Mouse (Mus musculus): ENCODE measurements around the gene Arl3. TPM values are rescaled to one million over a fixed set of nuclear protein-coding genes. Genes with fewer than 3 reads are reported as not detected.

Arl3 gene
- polyA plus RNA-seq, 1 experiment, result 1.5 TPM

GRCm38 (mm10) chr19:46616378-46616777 lies 43.4 kb upstream of the Arl3 start:
- H3K9me3 ChIP-seq (ENCODE audit: control insufficient read depth, low read length), result no peaks in the 10 kb centered on the region
- H3K27me3 ChIP-seq (ENCODE audit: control insufficient read depth), result no peaks in the 10 kb centered on the region
- no peak overlapping the region for H3K4me3 ChIP-seq (replicated peaks)
- TF ChIP-seq GATA1 (IDR thresholded peaks at IDR 0.05; ENCODE audit: low read length) (no peak), TAL1 (IDR thresholded peaks at IDR 0.05; ENCODE audit: low read length) (no peak)
- peaks cover 38% of the 10 kb centered on the region for H3K36me3 ChIP-seq (ENCODE audit: control insufficient read depth)
- peaks cover 19% of the 10 kb centered on the region for H3K4me1 ChIP-seq (ENCODE audit: control insufficient read depth)

GRCm38 (mm10) chr19:46608158-46608557 lies 35.2 kb upstream of the Arl3 start:
- TF ChIP-seq GATA1 (IDR thresholded peaks at IDR 0.05; ENCODE audit: low read length), result no peak
- no peak for TF ChIP-seq TAL1 (IDR thresholded peaks at IDR 0.05; ENCODE audit: low read length)
- Histone ChIP-seq H3K4me1 (ENCODE audit: control insufficient read depth) (peaks cover 5% of the 10 kb centered on the region), H3K27me3 (ENCODE audit: control insufficient read depth) (no peaks in the 10 kb centered on the region), H3K4me3 (replicated peaks) (no peak overlapping the region), H3K36me3 (ENCODE audit: control insufficient read depth) (peaks cover 54% of the 10 kb centered on the region), H3K9me3 (ENCODE audit: control insufficient read depth, low read length) (no peaks in the 10 kb centered on the region)

GRCm38 (mm10) chr19:46607424-46607823 lies 34.4 kb upstream of the Arl3 start:
- no peaks in the 10 kb centered on the region for H3K9me3 ChIP-seq (ENCODE audit: control insufficient read depth, low read length)
- TF ChIP-seq TAL1 (IDR thresholded peaks at IDR 0.05; ENCODE audit: low read length) (no peak), GATA1 (IDR thresholded peaks at IDR 0.05; ENCODE audit: low read length) (no peak)
- H3K4me3 ChIP-seq (replicated peaks), result no peak overlapping the region
- peaks cover 48% of the 10 kb centered on the region for H3K36me3 ChIP-seq (ENCODE audit: control insufficient read depth)
- H3K27me3 ChIP-seq (ENCODE audit: control insufficient read depth), result no peaks in the 10 kb centered on the region
- H3K4me1 ChIP-seq (ENCODE audit: control insufficient read depth), result peaks cover 8% of the 10 kb centered on the region

DNA sequence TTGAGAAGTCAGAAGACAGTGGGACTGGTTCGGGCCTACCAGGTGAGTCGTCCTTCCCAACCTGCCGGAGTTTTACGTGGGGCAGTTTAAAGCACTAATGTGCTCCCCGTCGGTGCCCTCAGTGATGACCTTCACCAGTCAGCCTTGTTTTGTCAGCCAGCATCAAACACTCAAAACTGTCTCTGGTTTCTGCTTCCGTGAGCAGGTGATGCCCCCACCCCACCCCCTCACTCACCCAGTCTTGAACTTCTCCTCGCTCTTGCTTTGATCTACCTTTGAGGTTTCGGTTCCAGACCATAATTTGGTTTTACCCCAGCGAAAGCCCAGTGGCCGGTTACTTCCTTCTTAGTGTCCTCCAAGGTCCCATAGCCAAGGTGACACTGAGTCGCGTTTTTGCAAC lies 33.7 kb upstream of the Arl3 start:
- Histone ChIP-seq H3K27me3 (ENCODE audit: control insufficient read depth) (no peaks in the 10 kb centered on the region), H3K4me1 (ENCODE audit: control insufficient read depth) (peaks cover 8% of the 10 kb centered on the region), H3K4me3 (replicated peaks) (no peak overlapping the region), H3K9me3 (ENCODE audit: control insufficient read depth, low read length) (no peaks in the 10 kb centered on the region), H3K36me3 (ENCODE audit: control insufficient read depth) (peaks cover 48% of the 10 kb centered on the region)
- no peak for TF ChIP-seq TAL1 (IDR thresholded peaks at IDR 0.05; ENCODE audit: low read length)
- TF ChIP-seq GATA1 (IDR thresholded peaks at IDR 0.05; ENCODE audit: low read length), result no peak

- TF ChIP-seq TAL1 (IDR thresholded peaks at IDR 0.05; ENCODE audit: low read length), result no peak
- no peak overlapping the region for H3K4me3 ChIP-seq (replicated peaks)
- H3K36me3 ChIP-seq (ENCODE audit: control insufficient read depth), result peaks cover 23% of the 10 kb centered on the region
- H3K9me3 ChIP-seq (ENCODE audit: control insufficient read depth, low read length), result no peaks in the 10 kb centered on the region
- H3K27me3 ChIP-seq (ENCODE audit: control insufficient read depth), result no peaks in the 10 kb centered on the region
- peaks cover 42% of the 10 kb centered on the region for H3K4me1 ChIP-seq (ENCODE audit: control insufficient read depth)
Observed at GRCm38 (mm10) chr19:46602406-46602805, 29.4 kb upstream of the Arl3 start.

DNA sequence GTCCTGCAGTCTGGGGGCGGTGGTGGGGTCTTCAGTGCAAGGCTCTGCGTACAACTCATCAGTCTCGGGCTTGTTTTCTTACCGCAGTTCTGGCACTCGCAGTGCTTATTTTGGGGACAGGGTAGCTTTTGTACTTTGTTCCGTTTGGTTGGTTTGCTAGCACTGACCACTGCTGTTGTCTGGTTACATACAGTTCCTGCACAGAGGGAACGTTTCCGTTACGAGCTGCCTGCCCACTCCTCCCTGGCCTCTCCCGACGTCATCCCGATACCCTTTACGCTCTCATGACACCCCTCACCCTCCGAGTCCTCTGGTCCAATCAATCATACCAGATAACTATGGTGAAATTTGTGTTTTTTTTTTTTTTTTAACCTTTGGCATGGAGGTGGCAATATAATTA lies 28.5 kb upstream of the Arl3 start:
- TF ChIP-seq TAL1 (IDR thresholded peaks at IDR 0.05; ENCODE audit: low read length), result no peak
- TF ChIP-seq GATA1 (IDR thresholded peaks at IDR 0.05; ENCODE audit: low read length), result no peak
- peaks cover 14% of the 10 kb centered on the region for H3K36me3 ChIP-seq (ENCODE audit: control insufficient read depth)
- H3K4me3 ChIP-seq (replicated peaks), result no peak overlapping the region
- peaks cover 40% of the 10 kb centered on the region for H3K4me1 ChIP-seq (ENCODE audit: control insufficient read depth)
- H3K27me3 ChIP-seq (ENCODE audit: control insufficient read depth), result no peaks in the 10 kb centered on the region
- H3K9me3 ChIP-seq (ENCODE audit: control insufficient read depth, low read length), result no peaks in the 10 kb centered on the region

DNA sequence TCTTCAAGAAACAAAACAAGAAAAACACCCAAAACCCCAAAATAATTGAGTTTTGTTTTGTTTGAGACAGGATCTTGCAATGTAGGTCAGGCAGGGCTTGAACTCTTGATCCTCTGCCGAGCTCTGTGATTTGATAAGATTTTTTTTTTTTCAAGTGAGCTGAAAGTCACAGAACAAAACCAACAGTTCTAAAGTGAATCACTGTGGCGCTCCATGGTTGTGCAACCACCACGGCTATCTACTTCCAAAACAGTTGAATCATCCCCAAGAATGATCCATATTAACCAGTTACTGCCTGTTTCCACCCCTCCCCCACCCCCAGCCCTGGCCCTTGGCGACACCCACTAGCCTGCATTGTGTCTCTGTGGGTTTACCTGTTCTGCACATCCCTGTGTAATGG lies 27.4 kb upstream of the Arl3 start:
- no peaks in the 10 kb centered on the region for H3K27me3 ChIP-seq (ENCODE audit: control insufficient read depth)
- H3K4me1 ChIP-seq (ENCODE audit: control insufficient read depth), result peaks cover 40% of the 10 kb centered on the region
- H3K36me3 ChIP-seq (ENCODE audit: control insufficient read depth), result peaks cover 9% of the 10 kb centered on the region
- peak overlapping the region; percentile 95 for H3K4me3 ChIP-seq (replicated peaks)
- TF ChIP-seq TAL1 (IDR thresholded peaks at IDR 0.05; ENCODE audit: low read length) (no peak), GATA1 (IDR thresholded peaks at IDR 0.05; ENCODE audit: low read length) (no peak)
- H3K9me3 ChIP-seq (ENCODE audit: control insufficient read depth, low read length), result no peaks in the 10 kb centered on the region

DNA sequence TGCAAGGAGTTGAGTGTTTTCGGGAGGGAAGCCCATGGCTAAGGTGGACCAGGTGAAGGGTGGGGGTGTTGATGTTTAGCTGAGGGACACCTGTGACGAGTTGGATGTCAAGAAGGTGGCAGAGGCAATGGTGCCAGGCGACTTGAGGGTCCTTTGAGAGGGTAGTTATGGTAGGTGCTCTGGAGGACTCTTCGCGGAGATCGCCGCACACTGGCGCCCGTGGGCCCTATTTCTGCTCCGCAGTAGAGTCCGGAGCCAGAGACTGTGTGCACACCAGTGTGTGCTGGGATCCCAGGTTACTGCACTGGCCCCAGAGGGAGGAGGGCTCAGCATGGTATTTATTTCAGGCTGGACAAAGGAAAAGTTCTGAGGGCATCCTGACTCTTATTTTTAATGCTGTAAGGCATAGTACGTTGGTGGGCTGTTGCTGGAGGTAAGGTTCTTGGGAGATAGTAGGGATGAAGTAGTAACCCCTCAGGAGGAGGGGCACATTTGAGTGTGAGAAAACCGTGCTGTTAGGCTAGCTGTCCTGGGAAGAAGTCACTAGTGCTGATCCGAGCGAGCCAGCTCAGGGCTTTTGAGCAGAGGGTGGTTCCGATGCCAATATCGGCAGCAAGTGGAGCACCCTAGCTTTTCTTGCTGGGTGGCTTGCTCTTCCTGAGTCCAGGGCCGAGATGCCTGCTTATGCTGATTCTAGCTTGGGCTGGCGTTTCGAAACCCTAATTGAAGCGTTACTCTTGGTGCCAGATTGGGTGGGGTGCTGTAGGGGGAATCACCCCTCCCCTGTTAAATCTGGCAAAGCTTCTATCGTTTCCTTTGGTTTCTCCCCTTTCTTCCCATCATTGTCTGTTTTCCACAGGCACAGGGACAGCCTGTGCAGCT lies 26.6 kb upstream of the Arl3 start:
- Histone ChIP-seq H3K36me3 (ENCODE audit: control insufficient read depth) (peaks cover 9% of the 10 kb centered on the region), H3K4me3 (replicated peaks) (peak overlapping the region; percentile 95), H3K4me1 (ENCODE audit: control insufficient read depth) (peaks cover 40% of the 10 kb centered on the region), H3K9me3 (ENCODE audit: control insufficient read depth, low read length) (no peaks in the 10 kb centered on the region), H3K27me3 (ENCODE audit: control insufficient read depth) (no peaks in the 10 kb centered on the region)
- TF ChIP-seq GATA1 (IDR thresholded peaks at IDR 0.05; ENCODE audit: low read length) (no peak), TAL1 (IDR thresholded peaks at IDR 0.05; ENCODE audit: low read length) (no peak)

DNA sequence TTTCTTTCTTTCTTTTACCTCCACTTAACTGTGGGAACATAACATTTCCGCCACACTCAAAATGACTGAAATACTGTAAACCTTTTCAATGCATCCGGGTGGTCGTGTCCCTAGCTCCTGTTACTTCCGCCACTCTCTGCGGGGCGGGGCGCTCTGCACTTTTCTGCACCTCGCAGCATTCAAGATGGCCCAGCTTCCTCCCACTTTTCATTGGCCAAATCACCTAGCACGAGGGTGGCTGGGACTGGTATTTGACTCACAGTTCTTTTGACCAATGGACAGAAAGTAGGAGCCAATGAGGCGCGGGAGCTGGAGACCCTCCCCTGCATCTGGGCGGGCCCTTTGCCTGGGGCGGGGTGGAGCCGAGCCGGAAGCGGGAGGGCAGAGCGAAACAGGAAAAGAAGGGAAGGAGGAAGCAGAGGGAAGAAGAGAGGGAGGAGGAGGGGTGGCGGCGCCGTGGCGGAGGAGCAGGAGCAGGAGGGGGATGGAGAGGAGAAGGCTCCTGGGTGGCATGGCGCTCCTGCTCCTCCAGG lies 25.8 kb upstream of the Arl3 start, which contains the start of gene Wbp1l:
Gene Wbp1l, plus strand, starts transcription at position 365 of the 533 bp plus-strand sequence.
- TF ChIP-seq GATA1 (IDR thresholded peaks at IDR 0.05; ENCODE audit: low read length) (no peak), TAL1 (IDR thresholded peaks at IDR 0.05; ENCODE audit: low read length) (no peak)
- peak within 1 kb of the TSS; percentile 95 for H3K4me3 ChIP-seq (replicated peaks)
- no peaks in the 10 kb centered on the region for H3K27me3 ChIP-seq (ENCODE audit: control insufficient read depth)
- H3K36me3 ChIP-seq (ENCODE audit: control insufficient read depth), result peaks cover 6% of the 10 kb centered on the region
- no peaks in the 10 kb centered on the region for H3K9me3 ChIP-seq (ENCODE audit: control insufficient read depth, low read length)
- H3K4me1 ChIP-seq (ENCODE audit: control insufficient read depth), result peaks cover 40% of the 10 kb centered on the region

Data from erythroblast, embryonic 14.5 days (primary cell).